Mouse (Mus musculus) hindbrain, embryonic 14.5 days (tissue): ENCODE data around the gene Abr. TPM values are rescaled to one million over a fixed set of nuclear protein-coding genes. Genes with fewer than 3 reads are reported as not detected.
A peak's percentile ranks its signal among the peaks of the same experiment; 100 is the strongest.

Experiments used
- ATAC-seq: fragments of 200-750 bp; cut with Nextera tagmentation; 2 replicates; pipeline ENCODE4 v1.8.0; 2017; ENCODE audit warnings: moderate number of reproducible peaks, mild to moderate bottlenecking, moderate TSS enrichment, moderate library complexity; ENCODE audit not compliant: low FRiP score
- DNase-seq: peaks from one replicate; pipeline ENCODE4 v3.0.0-alpha.2; 2015; ENCODE audit warnings: low spot score
- H3K27ac ChIP-seq: fragments of 300-500 bp; sonication (generic); 2 replicates; pipeline ENCODE4 v1.5.1; 2014; ENCODE audit warnings: mild to moderate bottlenecking, moderate library complexity
- H3K27me3 ChIP-seq: fragments of 300-500 bp; sonication (generic); 2 replicates; pipeline ENCODE4 v1.6.1; 2014; ENCODE audit warnings: mild to moderate bottlenecking, low read length, mixed read lengths; ENCODE audit not compliant: control insufficient read depth, insufficient read depth
- H3K36me3 ChIP-seq: fragments of 300-500 bp; sonication (generic); replicated peaks from 2 replicates; pipeline ENCODE4 v1.6.1; 2014; ENCODE audit not compliant: control insufficient read depth, insufficient read depth
- H3K4me1 ChIP-seq: fragments of 300-500 bp; sonication (generic); replicated peaks from 2 replicates; pipeline ENCODE4 v1.6.1; 2014; ENCODE audit warnings: antibody characterized with exemption, low read length, mixed read lengths; ENCODE audit not compliant: control insufficient read depth, insufficient read depth
- H3K4me2 ChIP-seq: fragments of 300-500 bp; sonication (generic); replicated peaks from 2 replicates; pipeline ENCODE4 v1.6.1; 2014; ENCODE audit warnings: mild to moderate bottlenecking, moderate library complexity
- H3K4me3 ChIP-seq: fragments of 300-500 bp; sonication (generic); replicated peaks from 2 replicates; pipeline ENCODE4 v1.5.1; 2014; ENCODE audit warnings: mild to moderate bottlenecking, low read length
- H3K9ac ChIP-seq: fragments of 300-500 bp; sonication (generic); 2 replicates; pipeline ENCODE4 v1.6.1; 2014
- H3K9me3 ChIP-seq: fragments of 300-500 bp; sonication (generic); 2 replicates; pipeline ENCODE4 v1.6.1; 2016; ENCODE audit warnings: low read length; ENCODE audit not compliant: control insufficient read depth
- WGBS: fragments of 180-500 bp; shearing (Covaris S2); extraction: QIAGEN DNeasy Blood & Tissue Kit; methylation state at CpG from one replicate; pipeline ENCODE4 v1.1.7; 2014; 5-methylcytosine and 5-hydroxymethylcytosine counted together
- polyA plus RNA-seq: library from polyadenylated mRNA; unstranded; fragments of >200 nt; fragmentation: Nextera tagmentation; extraction: Ambion mirVana; gene quantifications from 2 replicates; pipeline ENCODE4 v1.2.1, GENCODE M21; 2014

Gene Abr
- polyA plus RNA-seq, 1 experiment from 2014 or later = 115 TPM

- Histone ChIP-seq H3K27ac (no peak overlapping the region), H3K4me2 (no peak overlapping the region), H3K9ac (no peak overlapping the region), H3K4me3 (no peak overlapping the region), H3K4me1 (peaks cover 18% of the 10 kb centered on the region), H3K9me3 (no peaks in the 10 kb centered on the region), H3K36me3 (no peaks in the 10 kb centered on the region), H3K27me3 (no peaks in the 10 kb centered on the region)
- no peak for ATAC-seq
- 75% methylated on average over 5 of the region's 5 CpGs for WGBS
- no peak for DNase-seq
These were observed 237.8 kb downstream of the Abr start for GRCm38 (mm10) chr11:76384307-76384706.

GRCm38 (mm10) chr11:76382711-76383324 lies 239.3 kb downstream of the Abr start:
- no peak for DNase-seq
- no peaks in the 10 kb centered on the region for H3K27me3 ChIP-seq
- no peaks in the 10 kb centered on the region for H3K9me3 ChIP-seq
- WGBS = 26% methylated on average over 13 of the region's 13 CpGs
- H3K4me3 ChIP-seq = no peak overlapping the region
- peak overlapping the region; percentile 29; the same call in 1 of the 2 replicates for H3K27ac ChIP-seq
- H3K36me3 ChIP-seq = no peaks in the 10 kb centered on the region
- H3K4me2 ChIP-seq = no peak overlapping the region
- no peak overlapping the region for H3K9ac ChIP-seq
- peaks cover 13% of the 10 kb centered on the region for H3K4me1 ChIP-seq
- ATAC-seq = no peak

GRCm38 (mm10) chr11:76381201-76381885 lies 240.8 kb downstream of the Abr start:
- no peak for DNase-seq
- whole genome bisulfite sequencing = 88% methylated on average over 15 of the region's 15 CpGs
- Histone ChIP-seq H3K4me3 (no peak overlapping the region), H3K9me3 (no peaks in the 10 kb centered on the region), H3K4me2 (no peak overlapping the region), H3K36me3 (no peaks in the 10 kb centered on the region), H3K9ac (no peak overlapping the region), H3K4me1 (peaks cover 13% of the 10 kb centered on the region), H3K27ac (no peak overlapping the region), H3K27me3 (no peaks in the 10 kb centered on the region)
- ATAC-seq = no peak

- no peak overlapping the region for H3K9ac ChIP-seq
- H3K36me3 ChIP-seq = no peaks in the 10 kb centered on the region
- DNase-seq (no peak), ATAC-seq (no peak)
- no peak overlapping the region for H3K4me2 ChIP-seq
- peaks cover 6% of the 10 kb centered on the region for H3K4me1 ChIP-seq
- no peaks in the 10 kb centered on the region for H3K27me3 ChIP-seq
- 41% methylated on average over 11 of the region's 11 CpGs for WGBS
- no peak overlapping the region for H3K27ac ChIP-seq
- no peaks in the 10 kb centered on the region for H3K9me3 ChIP-seq
- no peak overlapping the region for H3K4me3 ChIP-seq
These were observed 242.1 kb downstream of the Abr start for GRCm38 (mm10) chr11:76379921-76380544.

- H3K4me1 ChIP-seq = 0 out of 2 replicates have a peak, but pooled peaks cover 16% of the 10 kb centered on the region
- WGBS = 83% methylated on average over 3 of the region's 3 CpGs
- ATAC-seq = no peak
These were observed 245.7 kb downstream of the Abr start for GRCm38 (mm10) chr11:76376425-76376824.

GRCm38 (mm10) chr11:76374491-76375185 lies 247.5 kb downstream of the Abr start:
- H3K4me3 ChIP-seq = no peak overlapping the region
- no peak for ATAC-seq
- no peaks in the 10 kb centered on the region for H3K36me3 ChIP-seq
- no peak overlapping the region for H3K4me2 ChIP-seq
- no peak for DNase-seq
- peak overlapping the region; percentile 16; the same call in 1 of the 2 replicates for H3K27ac ChIP-seq
- H3K4me1 ChIP-seq = 0 out of 2 replicates have a peak, but pooled peaks cover 16% of the 10 kb centered on the region
- 60% methylated on average over 17 of the region's 17 CpGs for WGBS
- H3K9ac ChIP-seq = no peak overlapping the region
- no peaks in the 10 kb centered on the region for H3K27me3 ChIP-seq
- no peaks in the 10 kb centered on the region for H3K9me3 ChIP-seq

More at GRCm38 (mm10) chr11:76376425-76376824, 245.7 kb downstream of the Abr start:
- no peaks in the 10 kb centered on the region for H3K9me3 ChIP-seq
- H3K27ac ChIP-seq = no peak overlapping the region
- no peak for DNase-seq
- no peaks in the 10 kb centered on the region for H3K27me3 ChIP-seq
- no peak overlapping the region for H3K4me2 ChIP-seq
- H3K9ac ChIP-seq = no peak overlapping the region
- no peak overlapping the region for H3K4me3 ChIP-seq
- H3K36me3 ChIP-seq = no peaks in the 10 kb centered on the region

GRCm38 (mm10) chr11:76372534-76372933 lies 249.6 kb downstream of the Abr start:
- Histone ChIP-seq H3K36me3 (no peaks in the 10 kb centered on the region), H3K27ac (peak overlapping the region; percentile 14; the same call in 1 of the 2 replicates), H3K4me2 (no peak overlapping the region), H3K27me3 (no peaks in the 10 kb centered on the region), H3K4me3 (no peak overlapping the region), H3K9me3 (no peaks in the 10 kb centered on the region), H3K4me1 (0 out of 2 replicates have a peak, but pooled peaks cover 16% of the 10 kb centered on the region), H3K9ac (no peak overlapping the region)
- WGBS = 49% methylated on average over 6 of the region's 6 CpGs
- ATAC-seq (no peak), DNase-seq (no peak)

- H3K27ac ChIP-seq = peak overlapping the region; percentile 14; the same call in 1 of the 2 replicates
- DNase-seq = no peak
- H3K27me3 ChIP-seq = no peaks in the 10 kb centered on the region
- H3K4me1 ChIP-seq = 0 out of 2 replicates have a peak, but pooled peaks cover 16% of the 10 kb centered on the region
- 66% methylated on average over 2 of the region's 2 CpGs for WGBS
- no peaks in the 10 kb centered on the region for H3K36me3 ChIP-seq
- H3K9me3 ChIP-seq = no peaks in the 10 kb centered on the region
- H3K9ac ChIP-seq = no peak overlapping the region
- ATAC-seq = no peak
- H3K4me2 ChIP-seq = no peak overlapping the region
- H3K4me3 ChIP-seq = no peak overlapping the region
These were observed 250.0 kb downstream of the Abr start for GRCm38 (mm10) chr11:76372120-76372519.

GRCm38 (mm10) chr11:76370491-76370890 lies 251.6 kb downstream of the Abr start:
- no peaks in the 10 kb centered on the region for H3K27me3 ChIP-seq
- H3K4me1 ChIP-seq = 0 out of 2 replicates have a peak, but pooled peaks cover 16% of the 10 kb centered on the region
- H3K9me3 ChIP-seq = no peaks in the 10 kb centered on the region
- H3K27ac ChIP-seq = no peak overlapping the region
- no peak for DNase-seq
- no peaks in the 10 kb centered on the region for H3K36me3 ChIP-seq
- H3K4me3 ChIP-seq = no peak overlapping the region
- no peak for ATAC-seq
- no peak overlapping the region for H3K9ac ChIP-seq
- no peak overlapping the region for H3K4me2 ChIP-seq
